Mouse (Mus musculus) forebrain, embryonic 11.5 days (tissue): ENCODE data around the gene Polr1e. TPM values are rescaled to one million over a fixed set of nuclear protein-coding genes. Genes with fewer than 3 reads are reported as not detected.

Source experiments
- ATAC-seq: fragments of 200-750 bp; cut with Nextera tagmentation; replicated peaks from 2 replicates; pipeline ENCODE4 v1.8.0; 2017; ENCODE audit warnings: moderate TSS enrichment; ENCODE audit not compliant: low FRiP score
- DNase-seq: peaks from one replicate; pipeline ENCODE4 v3.0.0-alpha.2; 2017; ENCODE audit warnings: low spot score
- H3K27ac ChIP-seq: fragments of 300-500 bp; sonication (generic); 2 replicates; pipeline ENCODE4 v1.5.1; 2014; ENCODE audit warnings: low read depth, low read length
- H3K27me3 ChIP-seq: fragments of 300-500 bp; sonication (generic); 2 replicates; pipeline ENCODE4 v1.6.1; 2014; ENCODE audit warnings: mild to moderate bottlenecking, low read length, mixed read lengths; ENCODE audit not compliant: control insufficient read depth, insufficient read depth
- H3K36me3 ChIP-seq: fragments of 300-500 bp; sonication (generic); 2 replicates; pipeline ENCODE4 v1.6.1; 2014; ENCODE audit warnings: mild to moderate bottlenecking, low read length, moderate library complexity, mixed read lengths; ENCODE audit not compliant: control insufficient read depth, insufficient read depth
- H3K4me1 ChIP-seq: fragments of 300-500 bp; sonication (generic); replicated peaks from 2 replicates; pipeline ENCODE4 v1.6.1; 2014; ENCODE audit warnings: low read length, mixed read lengths; ENCODE audit not compliant: control insufficient read depth, insufficient read depth
- H3K4me2 ChIP-seq: fragments of 300-500 bp; sonication (generic); 2 replicates; pipeline ENCODE4 v1.6.1; 2014; ENCODE audit warnings: low read depth, mild to moderate bottlenecking, low read length, moderate library complexity, mixed read lengths; ENCODE audit not compliant: severe bottlenecking
- H3K4me3 ChIP-seq: fragments of 300-500 bp; sonication (generic); 2 replicates; pipeline ENCODE4 v1.5.1; 2014; ENCODE audit warnings: low read depth, low read length
- H3K9ac ChIP-seq: fragments of 300-500 bp; sonication (generic); 2 replicates; pipeline ENCODE4 v1.6.1; 2014; ENCODE audit warnings: low read length
- H3K9me3 ChIP-seq: fragments of 300-500 bp; sonication (generic); 2 replicates; pipeline ENCODE4 v1.6.1; 2016; ENCODE audit warnings: low read length, mixed read lengths; ENCODE audit not compliant: control insufficient read depth
- WGBS: fragments of 180-500 bp; shearing (Covaris S2); extraction: QIAGEN DNeasy Blood & Tissue Kit; methylation state at CpG from one replicate; pipeline ENCODE4 v1.1.7; 2014; 5-methylcytosine and 5-hydroxymethylcytosine counted together
- polyA plus RNA-seq: library from polyadenylated mRNA; unstranded; fragments of >200 nt; fragmentation: Nextera tagmentation; extraction: Ambion mirVana; gene quantifications from 2 replicates; pipeline ENCODE4 v1.2.1, GENCODE M21; 2014

Polr1e gene
- polyA plus RNA-seq, 1 experiment from 2014 or later = 54.5 TPM

DNA sequence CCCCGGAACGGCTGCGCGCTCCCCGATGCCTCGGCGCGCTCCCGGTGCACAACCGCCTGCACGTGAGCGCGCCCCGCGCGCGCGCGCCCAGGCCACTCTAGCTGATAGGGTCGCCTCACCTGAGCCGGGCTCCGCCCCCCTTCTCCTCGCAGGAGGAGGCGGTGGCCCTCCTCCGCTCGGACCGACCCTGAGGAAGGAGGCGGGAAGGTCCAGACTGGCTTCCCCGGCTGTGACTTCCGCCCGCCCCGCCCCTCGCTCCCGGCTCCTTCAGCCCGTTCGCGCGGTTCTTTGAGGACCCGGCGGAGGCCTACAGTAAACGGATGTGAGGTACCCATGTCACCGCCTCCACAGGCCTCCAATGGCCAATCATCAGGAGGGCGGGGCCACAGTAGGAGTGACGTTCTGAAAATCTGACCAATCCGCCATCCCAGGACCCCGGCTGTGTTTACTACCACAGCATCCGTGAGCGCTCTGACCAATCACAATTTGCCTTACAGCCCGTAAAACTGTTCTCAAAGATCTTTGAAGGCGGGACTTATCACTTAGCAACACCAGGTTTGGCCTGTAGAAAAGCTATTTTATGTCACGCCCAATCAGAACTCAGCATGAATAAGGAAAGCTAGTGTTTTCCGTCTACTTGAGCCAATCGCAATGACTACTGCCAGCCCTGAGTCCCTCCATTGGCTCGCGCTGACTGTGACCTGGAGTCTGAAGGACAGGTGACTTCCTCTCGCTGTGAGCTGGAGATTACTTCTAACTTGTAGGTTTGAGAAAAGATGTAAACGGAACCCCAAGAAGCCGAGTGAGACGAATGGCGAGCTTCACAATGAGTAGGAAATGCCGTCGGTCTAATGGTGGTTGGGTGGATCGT lies 6.0 kb upstream of the Polr1e start, which contains the start of gene Zbtb5:
Gene Zbtb5 (minus strand): TSS at position 308 of the 871 bp plus-strand sequence.
- DNase-seq = peak; percentile 99
- 0% methylated on average over 58 of the region's 63 CpGs for WGBS
- peak; percentile 98 for ATAC-seq
- Histone ChIP-seq H3K4me2 (peak within 1 kb of the TSS; percentile 82), H3K27ac (peak within 1 kb of the TSS; percentile 94), H3K9ac (peak within 1 kb of the TSS; percentile 77), H3K36me3 (no peaks in the 10 kb centered on the region), H3K4me3 (peak within 1 kb of the TSS; percentile 61), H3K27me3 (no peaks in the 10 kb centered on the region), H3K9me3 (no peaks in the 10 kb centered on the region), H3K4me1 (peaks cover 10% of the 10 kb centered on the region)

DNA sequence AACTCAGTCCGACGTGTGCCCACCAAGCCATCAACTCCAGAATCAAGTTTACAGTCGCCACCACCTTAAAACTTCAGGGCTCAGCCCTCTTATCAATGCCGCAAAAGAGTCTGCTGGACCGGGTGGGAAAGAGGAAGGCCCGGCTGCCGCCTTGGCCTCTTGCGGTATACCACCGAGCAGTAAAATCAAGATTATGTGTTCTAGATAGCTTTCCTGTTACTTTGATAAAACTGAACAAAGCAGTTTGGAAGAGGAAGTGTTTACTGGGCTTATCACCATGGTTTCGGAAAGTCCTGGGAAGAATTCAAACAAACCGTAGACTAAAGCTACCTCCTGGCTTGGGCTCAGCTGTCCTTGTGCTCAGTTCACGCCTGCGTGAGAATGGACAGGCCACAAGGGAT lies 5.4 kb upstream of the Polr1e start:
- Histone ChIP-seq H3K9me3 (no peaks in the 10 kb centered on the region), H3K27me3 (no peaks in the 10 kb centered on the region), H3K4me3 (peak overlapping the region; percentile 61), H3K36me3 (no peaks in the 10 kb centered on the region), H3K4me2 (peak overlapping the region; percentile 82), H3K27ac (peak overlapping the region; percentile 43; the same call in 1 of the 2 replicates), H3K9ac (peak overlapping the region; percentile 71), H3K4me1 (peaks cover 10% of the 10 kb centered on the region)
- 3% methylated on average over 13 of the region's 13 CpGs for WGBS
- no peak for ATAC-seq
- DNase-seq = peak; percentile 47

DNA sequence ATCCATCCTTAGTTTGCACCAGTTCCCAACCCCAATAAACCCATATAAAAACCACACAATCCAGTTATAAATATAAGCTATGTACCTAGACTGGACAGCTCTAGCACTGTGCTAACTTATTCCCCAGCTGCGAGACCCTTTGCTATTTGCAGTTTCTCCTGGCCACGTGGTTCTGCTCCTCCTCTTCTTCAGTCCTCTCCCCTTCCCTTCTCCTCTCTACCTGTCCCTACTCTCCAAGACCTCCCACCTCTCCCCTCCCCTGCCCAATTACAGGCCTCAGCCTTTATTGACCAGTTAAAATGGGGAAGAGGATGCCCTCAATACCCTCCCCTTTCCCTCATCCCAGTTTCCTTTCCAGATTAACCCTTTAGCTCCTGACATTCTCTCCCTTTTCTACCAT lies 4.8 kb upstream of the Polr1e start:
- H3K4me3 ChIP-seq = peak overlapping the region; percentile 61
- peak overlapping the region; percentile 71; the same call in 1 of the 2 replicates for H3K9ac ChIP-seq
- no peaks in the 10 kb centered on the region for H3K36me3 ChIP-seq
- peak; percentile 38 for DNase-seq
- H3K9me3 ChIP-seq = no peaks in the 10 kb centered on the region
- peak overlapping the region; percentile 82 for H3K4me2 ChIP-seq
- ATAC-seq = no peak
- no peaks in the 10 kb centered on the region for H3K27me3 ChIP-seq
- 10% methylated on average over 2 of the region's 2 CpGs for WGBS
- peaks cover 10% of the 10 kb centered on the region for H3K4me1 ChIP-seq
- no peak overlapping the region for H3K27ac ChIP-seq

DNA sequence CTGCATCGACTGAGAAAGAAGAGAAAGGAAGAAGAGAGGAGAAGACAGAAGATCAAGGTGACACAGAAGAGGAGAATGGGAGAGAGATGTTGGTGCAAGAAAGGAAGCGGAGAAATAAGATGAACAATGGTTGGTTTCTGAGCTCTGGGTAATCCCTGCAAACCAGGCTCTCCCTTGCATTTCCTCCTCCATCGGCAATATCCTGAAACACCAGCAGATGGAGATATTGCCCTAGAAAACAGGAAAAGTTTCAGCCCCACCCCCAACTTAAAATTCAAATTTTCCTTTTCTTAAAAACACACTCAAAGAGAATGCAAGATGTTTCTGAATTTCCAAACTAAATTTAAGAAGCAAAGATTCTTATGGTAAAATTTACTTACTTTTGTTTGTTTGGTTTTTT lies 2.8 kb upstream of the Polr1e start:
- DNase-seq (peak; percentile 50), ATAC-seq (no peak)
- Histone ChIP-seq H3K4me1 (peaks cover 14% of the 10 kb centered on the region), H3K27me3 (no peaks in the 10 kb centered on the region), H3K9me3 (no peaks in the 10 kb centered on the region), H3K4me3 (no peak overlapping the region), H3K27ac (no peak overlapping the region), H3K4me2 (no peak overlapping the region), H3K36me3 (no peaks in the 10 kb centered on the region), H3K9ac (no peak overlapping the region)
- WGBS = 12% methylated on average over 3 of the region's 3 CpGs

DNA sequence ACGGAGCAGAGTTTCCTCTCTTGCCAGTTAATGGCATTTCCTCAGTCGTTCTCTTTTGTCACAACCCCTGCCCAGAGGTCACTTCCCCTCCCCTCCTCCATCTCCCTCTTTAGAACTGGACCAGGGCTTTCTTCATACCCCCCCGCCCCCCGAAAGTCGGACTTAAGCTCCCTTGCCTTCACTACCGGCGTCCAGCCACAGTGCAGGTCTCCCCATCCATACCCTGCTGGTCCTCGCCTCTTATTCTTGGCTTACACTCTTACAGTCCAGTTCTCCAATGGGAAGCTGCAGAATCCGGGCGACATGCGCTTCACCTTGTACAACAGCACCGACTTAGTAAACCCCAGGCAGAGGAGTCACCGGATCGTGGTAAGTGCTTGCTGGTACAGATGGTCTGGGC lies 626 bp downstream of the Polr1e start:
- peak overlapping the region; percentile 62 for H3K9ac ChIP-seq
- H3K9me3 ChIP-seq = no peaks in the 10 kb centered on the region
- H3K4me3 ChIP-seq = peak overlapping the region; percentile 64
- H3K36me3 ChIP-seq = no peaks in the 10 kb centered on the region; the same call in 1 of the 2 replicates
- H3K27ac ChIP-seq = no peak overlapping the region
- peaks cover 7% of the 10 kb centered on the region for H3K4me1 ChIP-seq
- ATAC-seq = peak; percentile 40
- DNase-seq = peak; percentile 52
- H3K27me3 ChIP-seq = no peaks in the 10 kb centered on the region
- 3% methylated on average over 14 of the region's 14 CpGs for WGBS
- peak overlapping the region; percentile 89 for H3K4me2 ChIP-seq

DNA sequence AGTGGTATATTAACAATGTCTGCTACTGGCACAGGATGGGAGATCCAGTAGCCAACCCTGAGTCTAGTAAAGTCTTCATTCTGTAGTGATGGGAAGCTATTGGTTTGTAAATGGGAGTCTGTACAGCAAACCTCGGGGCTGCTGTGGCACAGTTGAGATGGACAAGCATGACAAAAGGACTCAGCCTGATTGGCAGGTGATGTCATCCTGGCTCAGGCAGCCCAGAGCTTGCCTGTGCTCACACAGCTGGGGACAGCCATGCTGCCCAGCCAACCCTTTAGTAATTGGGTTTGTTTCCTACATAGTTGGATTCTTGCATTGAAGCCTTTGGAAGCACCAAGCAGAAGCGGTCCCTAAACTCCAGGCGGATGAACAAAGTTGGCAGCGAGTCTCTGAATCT lies 8.1 kb downstream of the Polr1e start:
- H3K9me3 ChIP-seq = no peaks in the 10 kb centered on the region
- DNase-seq (peak; percentile 48), ATAC-seq (no peak)
- H3K4me2 ChIP-seq = no peak overlapping the region
- H3K4me1 ChIP-seq = no peaks in the 10 kb centered on the region
- H3K4me3 ChIP-seq = no peak overlapping the region
- no peak overlapping the region for H3K9ac ChIP-seq
- H3K27ac ChIP-seq = no peak overlapping the region
- no peaks in the 10 kb centered on the region; the same call in 1 of the 2 replicates for H3K36me3 ChIP-seq
- WGBS = 90% methylated on average over 4 of the region's 4 CpGs
- H3K27me3 ChIP-seq = no peaks in the 10 kb centered on the region

DNA sequence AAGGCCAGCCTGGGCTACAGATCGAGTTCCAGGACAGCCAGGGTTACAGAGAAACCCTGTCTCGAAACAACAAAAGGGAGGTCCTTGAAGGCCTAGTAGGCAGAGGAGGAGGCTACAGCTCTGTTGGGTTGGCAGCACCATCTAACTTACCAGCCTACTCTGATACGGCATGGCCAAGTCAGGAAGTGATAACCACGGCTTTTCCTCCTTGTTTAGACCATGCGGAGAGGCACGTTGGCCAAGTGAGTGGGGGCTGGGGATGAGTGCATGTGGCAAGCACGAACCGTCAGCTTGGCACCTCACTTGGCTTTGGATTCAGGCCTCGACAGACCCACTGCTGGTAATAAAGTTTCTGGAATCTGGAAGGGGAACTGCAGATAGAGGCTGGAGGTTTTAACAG lies 14.2 kb downstream of the Polr1e start:
- Histone ChIP-seq H3K9ac (no peak overlapping the region), H3K36me3 (peaks cover 4% of the 10 kb centered on the region; the same call in 1 of the 2 replicates), H3K9me3 (no peaks in the 10 kb centered on the region), H3K4me3 (no peak overlapping the region), H3K27ac (no peak overlapping the region), H3K27me3 (no peaks in the 10 kb centered on the region), H3K4me1 (no peaks in the 10 kb centered on the region), H3K4me2 (no peak overlapping the region)
- no peak for DNase-seq
- 91% methylated on average over 9 of the region's 9 CpGs for WGBS
- no peak for ATAC-seq

DNA sequence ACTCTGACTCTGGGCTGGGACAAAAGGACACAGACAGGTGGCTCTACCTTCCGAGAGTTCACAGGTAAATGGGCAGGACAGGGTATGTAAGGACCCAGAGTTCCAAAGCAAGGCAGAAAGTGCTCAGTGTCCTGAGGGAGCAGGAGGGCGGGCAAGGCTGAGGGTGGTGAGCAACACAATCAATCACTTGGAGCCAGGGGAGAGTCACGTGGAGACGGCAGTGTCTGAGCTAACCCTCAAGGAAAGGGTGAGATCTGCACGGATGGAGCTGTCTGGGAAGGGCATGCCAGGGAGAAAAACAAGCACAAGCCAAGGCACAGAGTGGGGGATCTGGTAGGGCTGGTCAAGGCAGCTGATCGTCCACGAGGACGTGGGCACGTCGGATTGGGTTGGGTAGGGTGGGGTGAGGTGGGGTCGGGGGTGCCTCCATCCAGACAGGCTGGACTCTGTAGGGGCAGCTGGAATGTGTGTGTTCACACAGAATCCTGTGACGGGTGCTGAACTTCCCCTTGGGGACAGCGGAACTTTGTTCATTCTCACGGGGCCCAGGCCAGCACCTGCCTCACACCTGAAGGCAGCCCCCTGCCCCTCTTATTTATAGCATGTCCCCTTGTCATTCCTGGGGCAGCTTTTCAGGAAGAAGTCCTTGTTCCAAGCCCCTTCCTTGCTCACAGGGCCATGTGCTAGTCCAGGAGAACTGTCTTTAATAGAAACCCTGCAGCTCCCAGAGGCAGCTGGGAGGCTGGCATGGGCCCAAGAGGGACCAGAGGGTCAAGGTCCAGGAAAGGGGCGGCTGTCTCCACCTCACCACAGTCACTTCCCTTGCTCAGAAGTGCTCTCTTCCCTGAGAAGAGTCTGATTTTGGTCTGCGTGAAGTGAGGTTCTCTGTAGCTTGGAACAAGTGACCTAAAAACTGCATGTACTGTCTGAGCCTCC lies 16.6 kb downstream of the Polr1e start:
- ATAC-seq (no peak), DNase-seq (no peak)
- no peak overlapping the region for H3K4me2 ChIP-seq
- H3K9ac ChIP-seq = no peak overlapping the region
- no peak overlapping the region for H3K27ac ChIP-seq
- no peaks in the 10 kb centered on the region for H3K9me3 ChIP-seq
- H3K4me1 ChIP-seq = no peaks in the 10 kb centered on the region
- H3K36me3 ChIP-seq = peaks cover 4% of the 10 kb centered on the region; the same call in 1 of the 2 replicates
- WGBS = 89% methylated on average over 16 of the region's 16 CpGs
- H3K27me3 ChIP-seq = no peaks in the 10 kb centered on the region
- H3K4me3 ChIP-seq = no peak overlapping the region
